Mouse (Mus musculus): ENCODE data around the gene Ulk3. TPM values are rescaled to one million over a fixed set of nuclear protein-coding genes. Genes with fewer than 3 reads are reported as not detected.

Gene Ulk3
- polyA plus RNA-seq, 1 experiment from 2014 or later: 12.6 TPM

DNA sequence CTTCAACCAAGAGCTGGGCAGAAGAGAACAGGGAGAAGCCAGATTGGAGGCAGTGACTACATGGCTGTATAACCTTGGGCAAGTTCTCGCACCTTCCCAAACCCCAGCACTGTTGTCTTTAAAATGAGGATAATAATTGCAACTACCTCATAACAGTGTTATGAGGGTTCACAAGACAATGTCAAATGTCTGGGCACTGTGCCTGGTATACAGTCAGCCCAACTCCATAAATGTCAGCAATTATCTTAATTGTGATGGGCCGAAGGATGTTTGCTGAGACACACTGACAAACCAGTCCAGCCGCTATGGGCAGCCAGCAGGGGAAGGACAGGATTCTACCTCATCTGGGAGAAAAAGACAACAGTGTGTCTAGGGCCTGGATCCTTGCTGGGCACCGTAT, 25.5 kb downstream of the Ulk3 start:
- H3K4me3 ChIP-seq (ENCODE audit: low read depth, low read length): no peak overlapping the region
- H3K27me3 ChIP-seq (ENCODE audit: control insufficient read depth, insufficient read depth, low read length): no peaks in the 10 kb centered on the region
- H3K4me2 ChIP-seq (ENCODE audit: low read depth, low read length, severe bottlenecking): no peak overlapping the region
- DNase-seq (ENCODE audit: low spot score) (no peak), ATAC-seq (replicated peaks; ENCODE audit: low FRiP score) (no peak)
- 93% methylated on average over 4 of the region's 4 CpGs for WGBS
- H3K36me3 ChIP-seq (ENCODE audit: control insufficient read depth, insufficient read depth, low read length): no peaks in the 10 kb centered on the region
- H3K27ac ChIP-seq (ENCODE audit: low read depth, low read length): no peak overlapping the region
- H3K9me3 ChIP-seq (ENCODE audit: control insufficient read depth, low read length): no peaks in the 10 kb centered on the region
- no peak overlapping the region for H3K9ac ChIP-seq (ENCODE audit: low read length)
- no peaks in the 10 kb centered on the region for H3K4me1 ChIP-seq (replicated peaks; ENCODE audit: control insufficient read depth, insufficient read depth, low read length)

GRCm38 (mm10) chr9:57617556-57618169, 28.4 kb downstream of the Ulk3 start:
- ATAC-seq (replicated peaks; ENCODE audit: low FRiP score) (no peak), DNase-seq (ENCODE audit: low spot score) (no peak)
- no peak overlapping the region for H3K27ac ChIP-seq (ENCODE audit: low read depth, low read length)
- no peak overlapping the region for H3K4me3 ChIP-seq (ENCODE audit: low read depth, low read length)
- WGBS: 77% methylated on average over 8 of the region's 8 CpGs
- no peaks in the 10 kb centered on the region for H3K4me1 ChIP-seq (replicated peaks; ENCODE audit: control insufficient read depth, insufficient read depth, low read length)
- no peak overlapping the region for H3K9ac ChIP-seq (ENCODE audit: low read length)
- H3K36me3 ChIP-seq (ENCODE audit: control insufficient read depth, insufficient read depth, low read length): no peaks in the 10 kb centered on the region
- H3K9me3 ChIP-seq (ENCODE audit: control insufficient read depth, low read length): no peaks in the 10 kb centered on the region
- H3K27me3 ChIP-seq (ENCODE audit: control insufficient read depth, insufficient read depth, low read length): no peaks in the 10 kb centered on the region
- H3K4me2 ChIP-seq (ENCODE audit: low read depth, low read length, severe bottlenecking): no peak overlapping the region

- H3K36me3 ChIP-seq (ENCODE audit: control insufficient read depth, insufficient read depth, low read length): no peaks in the 10 kb centered on the region
- H3K4me1 ChIP-seq (replicated peaks; ENCODE audit: control insufficient read depth, insufficient read depth, low read length): no peaks in the 10 kb centered on the region
- H3K9me3 ChIP-seq (ENCODE audit: control insufficient read depth, low read length): no peaks in the 10 kb centered on the region
- no peak overlapping the region for H3K4me2 ChIP-seq (ENCODE audit: low read depth, low read length, severe bottlenecking)
- ATAC-seq (replicated peaks; ENCODE audit: low FRiP score) (no peak), DNase-seq (ENCODE audit: low spot score) (no peak)
- H3K4me3 ChIP-seq (ENCODE audit: low read depth, low read length): no peak overlapping the region
- H3K27ac ChIP-seq (ENCODE audit: low read depth, low read length): no peak overlapping the region
- H3K27me3 ChIP-seq (ENCODE audit: control insufficient read depth, insufficient read depth, low read length): no peaks in the 10 kb centered on the region
- no peak overlapping the region for H3K9ac ChIP-seq (ENCODE audit: low read length)
- WGBS: 89% methylated on average over 8 of the region's 8 CpGs
These were observed 29.6 kb downstream of the Ulk3 start for GRCm38 (mm10) chr9:57618854-57619253.

GRCm38 (mm10) chr9:57620674-57621073, 31.4 kb downstream of the Ulk3 start, which contains the start of gene Lman1l:
Lman1l (minus strand) TSS chr9:57620774.
- ATAC-seq (replicated peaks; ENCODE audit: low FRiP score) (no peak), DNase-seq (ENCODE audit: low spot score) (no peak)
- H3K4me2 ChIP-seq (ENCODE audit: low read depth, low read length, severe bottlenecking): no peak within 1 kb of the TSS
- no peak within 1 kb of the TSS for H3K4me3 ChIP-seq (ENCODE audit: low read depth, low read length)
- H3K9ac ChIP-seq (ENCODE audit: low read length): no peak within 1 kb of the TSS
- H3K36me3 ChIP-seq (ENCODE audit: control insufficient read depth, insufficient read depth, low read length): no peaks in the 10 kb centered on the region; the same call in 1 of the 2 replicates
- H3K9me3 ChIP-seq (ENCODE audit: control insufficient read depth, low read length): no peaks in the 10 kb centered on the region
- WGBS: 91% methylated on average over 5 of the region's 5 CpGs
- no peak within 1 kb of the TSS for H3K27ac ChIP-seq (ENCODE audit: low read depth, low read length)
- H3K27me3 ChIP-seq (ENCODE audit: control insufficient read depth, insufficient read depth, low read length): no peaks in the 10 kb centered on the region
- H3K4me1 ChIP-seq (replicated peaks; ENCODE audit: control insufficient read depth, insufficient read depth, low read length): no peaks in the 10 kb centered on the region

- Histone ChIP-seq H3K36me3 (ENCODE audit: control insufficient read depth, insufficient read depth, low read length) (peaks cover 12% of the 10 kb centered on the region; the same call in 1 of the 2 replicates), H3K9ac (ENCODE audit: low read length) (no peak overlapping the region), H3K4me3 (ENCODE audit: low read depth, low read length) (no peak overlapping the region), H3K27ac (ENCODE audit: low read depth, low read length) (no peak overlapping the region), H3K27me3 (ENCODE audit: control insufficient read depth, insufficient read depth, low read length) (no peaks in the 10 kb centered on the region), H3K4me1 (replicated peaks; ENCODE audit: control insufficient read depth, insufficient read depth, low read length) (no peaks in the 10 kb centered on the region), H3K4me2 (ENCODE audit: low read depth, low read length, severe bottlenecking) (no peak overlapping the region), H3K9me3 (ENCODE audit: control insufficient read depth, low read length) (no peaks in the 10 kb centered on the region)
- ATAC-seq (replicated peaks; ENCODE audit: low FRiP score) (no peak), DNase-seq (ENCODE audit: low spot score) (no peak)
- WGBS: 82% methylated on average over 7 of the region's 7 CpGs
These were observed 35.0 kb downstream of the Ulk3 start for GRCm38 (mm10) chr9:57624295-57624694.

DNA sequence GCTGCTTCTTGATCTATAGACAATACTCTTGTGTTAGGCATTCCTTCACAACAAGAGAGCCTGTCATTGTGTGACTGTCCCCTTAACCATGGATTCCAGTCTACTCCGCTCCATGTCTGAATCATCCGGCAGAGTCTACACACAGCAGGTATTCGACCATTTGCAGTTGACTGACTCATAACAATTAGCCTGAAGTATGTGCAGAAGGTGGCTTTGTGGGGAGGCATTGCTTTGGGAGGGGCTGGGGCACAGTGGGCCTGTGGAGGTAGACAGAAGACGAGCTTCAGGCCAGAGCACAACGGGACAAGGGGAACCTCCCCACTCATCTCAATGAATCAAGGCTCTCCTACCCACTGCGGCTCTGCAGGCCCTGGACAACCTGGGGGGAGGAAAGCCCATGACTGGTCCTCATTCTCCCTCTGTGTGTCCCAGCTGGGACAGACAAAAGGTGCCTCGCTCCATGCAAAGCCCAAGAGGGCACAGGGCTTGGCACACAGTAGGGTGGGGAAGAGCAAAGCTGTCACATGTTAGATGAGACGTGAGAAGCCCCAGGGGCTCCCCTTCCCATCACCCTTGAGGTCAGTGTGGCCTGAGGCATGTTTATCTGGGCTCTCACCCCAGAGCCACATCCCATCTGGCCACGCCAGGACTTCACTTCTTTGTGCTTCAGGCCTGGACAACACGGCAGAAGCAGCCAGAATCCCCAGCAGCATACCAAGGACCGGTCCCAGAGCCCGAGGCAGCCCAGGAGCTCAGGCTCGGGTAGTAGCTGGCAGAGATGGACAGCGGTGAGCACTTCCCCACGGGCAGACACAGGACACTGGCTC, 36.6 kb downstream of the Ulk3 start:
- DNase-seq (ENCODE audit: low spot score) (no peak), ATAC-seq (replicated peaks; ENCODE audit: low FRiP score) (no peak)
- Histone ChIP-seq H3K9me3 (ENCODE audit: control insufficient read depth, low read length) (no peaks in the 10 kb centered on the region), H3K9ac (ENCODE audit: low read length) (no peak overlapping the region), H3K27me3 (ENCODE audit: control insufficient read depth, insufficient read depth, low read length) (no peaks in the 10 kb centered on the region), H3K27ac (ENCODE audit: low read depth, low read length) (no peak overlapping the region), H3K4me1 (replicated peaks; ENCODE audit: control insufficient read depth, insufficient read depth, low read length) (no peaks in the 10 kb centered on the region), H3K4me2 (ENCODE audit: low read depth, low read length, severe bottlenecking) (no peak overlapping the region), H3K36me3 (ENCODE audit: control insufficient read depth, insufficient read depth, low read length) (peaks cover 14% of the 10 kb centered on the region; the same call in 1 of the 2 replicates), H3K4me3 (ENCODE audit: low read depth, low read length) (no peak overlapping the region)
- 67% methylated on average over 15 of the region's 15 CpGs for WGBS

DNA sequence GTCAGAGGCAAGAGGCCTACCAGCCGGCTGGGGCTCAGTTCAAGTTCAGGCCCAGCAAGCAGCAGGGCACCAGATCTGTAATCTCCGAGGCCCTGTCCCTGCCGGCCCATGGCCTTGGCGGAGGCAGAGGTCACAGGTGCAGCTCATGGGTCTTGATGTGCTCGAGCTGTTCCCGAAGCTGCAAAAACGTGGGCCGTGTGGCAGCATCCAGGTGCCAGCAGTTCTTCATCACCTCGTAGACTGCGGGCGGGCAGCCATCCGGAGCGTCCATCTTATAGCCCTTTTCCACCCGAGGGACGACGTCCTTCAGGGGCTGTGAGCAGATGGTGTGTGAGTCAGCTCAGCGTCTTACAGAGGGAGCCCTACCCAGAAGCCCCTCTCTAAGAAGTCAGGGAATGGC, 37.9 kb downstream of the Ulk3 start:
- no peak overlapping the region for H3K4me2 ChIP-seq (ENCODE audit: low read depth, low read length, severe bottlenecking)
- 94% methylated on average over 17 of the region's 17 CpGs for WGBS
- DNase-seq (ENCODE audit: low spot score) (no peak), ATAC-seq (replicated peaks; ENCODE audit: low FRiP score) (no peak)
- H3K27ac ChIP-seq (ENCODE audit: low read depth, low read length): no peak overlapping the region
- no peaks in the 10 kb centered on the region for H3K4me1 ChIP-seq (replicated peaks; ENCODE audit: control insufficient read depth, insufficient read depth, low read length)
- H3K9me3 ChIP-seq (ENCODE audit: control insufficient read depth, low read length): no peaks in the 10 kb centered on the region
- H3K36me3 ChIP-seq (ENCODE audit: control insufficient read depth, insufficient read depth, low read length): peaks cover 14% of the 10 kb centered on the region; the same call in 1 of the 2 replicates
- H3K4me3 ChIP-seq (ENCODE audit: low read depth, low read length): no peak overlapping the region
- H3K27me3 ChIP-seq (ENCODE audit: control insufficient read depth, insufficient read depth, low read length): no peaks in the 10 kb centered on the region
- H3K9ac ChIP-seq (ENCODE audit: low read length): no peak overlapping the region

DNA sequence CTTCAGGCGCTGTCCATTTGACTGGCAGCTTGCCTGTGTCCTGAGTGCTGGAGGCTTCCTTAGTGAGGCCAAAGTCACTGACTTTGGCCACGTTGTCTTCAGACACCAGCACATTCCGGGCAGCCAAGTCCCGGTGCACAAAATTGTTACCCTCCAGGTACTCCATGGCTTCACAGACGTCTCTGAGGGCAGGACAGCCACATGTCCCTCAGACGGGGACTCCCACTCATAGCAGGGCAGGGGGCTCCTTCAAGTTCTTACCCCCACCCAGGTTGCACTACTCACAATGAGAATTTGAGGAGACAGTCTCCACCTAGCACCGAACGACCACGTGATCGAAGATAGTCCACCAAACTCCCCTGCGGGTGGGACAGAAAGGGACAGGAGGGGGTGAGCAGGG, 38.6 kb downstream of the Ulk3 start:
- Histone ChIP-seq H3K9me3 (ENCODE audit: control insufficient read depth, low read length) (no peaks in the 10 kb centered on the region), H3K36me3 (ENCODE audit: control insufficient read depth, insufficient read depth, low read length) (peaks cover 14% of the 10 kb centered on the region; the same call in 1 of the 2 replicates), H3K4me3 (ENCODE audit: low read depth, low read length) (no peak overlapping the region), H3K4me2 (ENCODE audit: low read depth, low read length, severe bottlenecking) (no peak overlapping the region), H3K9ac (ENCODE audit: low read length) (no peak overlapping the region), H3K4me1 (replicated peaks; ENCODE audit: control insufficient read depth, insufficient read depth, low read length) (no peaks in the 10 kb centered on the region), H3K27ac (ENCODE audit: low read depth, low read length) (no peak overlapping the region), H3K27me3 (ENCODE audit: control insufficient read depth, insufficient read depth, low read length) (no peaks in the 10 kb centered on the region)
- DNase-seq (ENCODE audit: low spot score) (no peak), ATAC-seq (replicated peaks; ENCODE audit: low FRiP score) (no peak)
- 88% methylated on average over 11 of the region's 11 CpGs for WGBS

Data from forebrain, embryonic 11.5 days (tissue).